Mouse (Mus musculus) cerebellum, adult 9-11 months (tissue): Measurements from ENCODE around the gene Gfod2.

Experiments
- DNase-seq: peaks from one replicate; pipeline ENCODE4 v3.0.0; 2022

Gfod2 gene

DNA sequence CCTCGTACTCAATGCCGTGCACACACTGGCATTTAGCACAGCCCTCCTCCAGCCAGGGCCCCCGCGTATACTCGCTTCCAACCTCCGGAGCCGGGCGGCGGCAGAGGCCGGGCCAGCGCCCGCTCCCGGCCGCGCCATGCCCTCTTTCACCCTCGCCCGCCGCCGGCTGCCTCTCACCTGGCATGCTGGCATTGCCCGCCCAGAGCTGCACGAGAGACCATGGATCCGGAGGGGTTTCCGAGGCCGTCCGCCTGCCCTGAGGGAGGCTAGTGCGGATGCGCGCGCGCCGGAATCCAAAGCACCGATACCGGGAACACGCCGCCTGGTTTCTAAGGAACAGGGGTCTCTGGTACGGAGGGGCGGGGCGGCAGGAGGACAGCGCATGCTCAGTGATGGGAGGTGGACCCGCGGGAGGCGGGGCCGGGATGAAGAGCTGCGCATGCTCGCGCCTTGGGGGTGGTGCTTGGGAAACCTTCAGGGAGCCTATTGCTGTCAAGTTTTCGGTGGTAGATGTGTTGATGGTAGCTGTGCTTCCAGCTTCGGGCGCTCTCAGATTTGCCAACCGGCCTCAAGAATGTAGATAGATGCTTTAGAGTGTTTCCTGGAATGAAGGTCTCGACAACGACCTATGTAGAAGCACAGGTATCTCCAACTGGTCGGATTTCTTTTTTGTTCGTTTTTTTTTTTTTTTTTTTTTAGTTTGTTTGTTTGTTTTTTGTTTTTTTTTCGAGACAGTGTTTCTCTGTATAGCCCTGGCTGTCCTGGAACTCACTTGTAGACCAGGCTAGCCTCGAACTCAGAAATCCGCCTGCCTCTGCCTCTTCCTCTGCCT is at the start of gene Gfod2:
Gene Gfod2 (minus strand): TSS at position 388 of the 832 bp plus-strand sequence.
- DNase-seq, result peak; percentile 96

- DNase-seq, result no peak
Measured at GRCm38 (mm10) chr8:105807766-105808165, 49.3 kb upstream of the Gfod2 start.

- DNase-seq, result no peak
Measured at GRCm38 (mm10) chr8:105805964-105806363, 47.5 kb upstream of the Gfod2 start.

DNA sequence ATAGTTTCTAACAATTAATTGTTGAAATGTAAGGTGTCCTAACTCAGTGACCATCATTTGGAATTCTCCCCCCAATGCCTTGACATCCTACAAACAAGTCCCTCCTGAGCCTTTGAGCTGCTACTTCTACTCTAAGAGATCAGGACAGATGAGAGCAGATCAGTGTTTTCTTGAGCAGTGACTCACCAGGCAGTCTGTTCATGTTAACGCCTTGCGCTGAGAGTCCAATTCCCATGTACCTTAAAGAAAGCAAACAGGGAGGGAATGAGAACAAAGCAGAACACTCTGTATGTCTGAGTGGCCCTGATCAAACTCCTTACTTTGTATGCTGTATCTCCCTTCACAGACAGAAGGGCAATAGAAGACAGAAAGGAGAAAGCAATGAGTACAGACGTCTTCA is 46.9 kb upstream of the Gfod2 start:
- no peak for DNase-seq

- no peak for DNase-seq
Measured at GRCm38 (mm10) chr8:105804797-105805196, 46.3 kb upstream of the Gfod2 start.

DNA sequence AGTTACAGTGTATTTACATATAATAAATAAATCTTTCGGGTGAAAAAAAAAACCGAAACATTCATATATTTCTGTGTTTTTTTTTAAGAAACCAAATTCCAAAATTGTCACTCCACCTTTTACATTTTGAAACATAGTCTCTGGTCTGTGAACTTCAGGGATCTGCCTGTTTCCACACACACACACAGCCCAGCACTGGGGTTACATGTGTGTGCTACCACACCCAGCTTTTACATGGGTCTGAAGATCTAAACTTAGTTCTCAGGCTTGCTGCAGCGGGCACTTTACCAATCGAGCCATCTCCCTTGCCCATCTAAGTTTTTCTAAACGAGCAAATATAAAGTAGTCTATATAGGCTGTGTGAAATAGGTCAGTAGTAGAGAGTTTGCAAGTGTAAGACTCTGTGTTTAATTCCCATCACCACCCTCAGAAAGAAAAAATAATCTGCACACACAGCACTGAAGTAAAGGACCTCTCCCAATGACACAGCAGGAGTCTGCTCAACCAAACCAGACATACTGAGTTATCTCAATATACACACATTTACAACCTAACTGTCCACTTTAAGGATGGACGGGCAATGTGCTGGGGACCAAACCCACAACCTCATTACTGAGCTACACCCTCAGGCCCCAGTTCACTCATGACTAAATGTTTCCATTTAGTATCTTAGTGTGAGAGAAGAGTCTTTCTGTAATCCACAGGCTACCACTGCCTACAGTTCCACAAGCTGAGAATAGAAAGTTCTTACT is 42.9 kb upstream of the Gfod2 start:
- no peak for DNase-seq

GRCm38 (mm10) chr8:105799091-105799812 is 40.8 kb upstream of the Gfod2 start:
- peak; percentile 65 for DNase-seq

GRCm38 (mm10) chr8:105798408-105798807 is 39.9 kb upstream of the Gfod2 start:
- no peak for DNase-seq

- DNase-seq, result no peak
Measured at GRCm38 (mm10) chr8:105795785-105796184, 37.3 kb upstream of the Gfod2 start.

DNA sequence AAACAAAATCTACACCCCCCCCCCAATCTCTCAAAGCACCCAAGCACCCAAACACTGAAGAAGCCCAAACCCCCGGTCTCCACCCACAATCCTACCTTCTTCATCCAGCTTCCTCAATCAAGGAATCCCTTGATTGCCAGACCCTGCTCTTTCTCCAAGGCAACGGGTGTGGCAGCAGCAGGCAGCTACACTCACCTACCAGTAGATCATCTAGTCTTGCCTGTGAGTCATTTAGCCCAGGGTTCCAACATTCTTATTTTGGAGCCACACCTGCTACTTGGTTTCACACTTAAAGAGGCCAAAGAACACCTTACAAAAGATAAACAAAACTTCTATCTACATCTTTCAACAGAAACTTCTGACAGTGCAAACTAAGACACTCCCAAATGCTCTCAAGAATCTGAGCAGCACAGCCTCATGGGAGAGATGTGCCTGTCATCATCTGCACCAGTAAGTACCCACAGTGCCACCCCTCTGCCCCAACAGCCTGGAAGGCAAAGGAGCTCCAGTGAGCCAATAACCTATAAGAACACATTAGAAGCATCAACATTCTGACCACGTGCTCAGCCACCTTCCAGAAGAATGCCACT is 35.6 kb upstream of the Gfod2 start:
- DNase-seq, result no peak

DNA sequence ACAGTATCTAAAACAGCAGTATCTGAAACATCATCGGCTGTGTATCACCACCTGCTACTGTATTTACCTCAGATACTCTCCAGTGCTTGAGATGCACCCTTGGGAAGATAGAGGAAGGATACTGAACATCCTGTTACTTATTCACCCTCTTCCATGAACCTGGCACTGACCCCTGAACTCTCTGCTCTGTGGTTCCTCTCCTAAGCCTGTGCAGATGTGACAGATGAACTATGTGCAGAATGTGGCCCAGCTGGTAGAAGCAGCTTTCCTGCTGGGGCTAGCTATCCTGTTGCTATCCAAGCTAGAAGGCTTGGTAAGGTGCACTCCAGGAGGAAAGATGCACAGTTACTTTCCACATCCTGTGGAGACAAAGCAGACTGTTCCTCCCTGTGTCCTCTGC is 34.9 kb upstream of the Gfod2 start:
- DNase-seq, result no peak

GRCm38 (mm10) chr8:105789626-105790025 is 31.2 kb upstream of the Gfod2 start:
- no peak for DNase-seq

DNA sequence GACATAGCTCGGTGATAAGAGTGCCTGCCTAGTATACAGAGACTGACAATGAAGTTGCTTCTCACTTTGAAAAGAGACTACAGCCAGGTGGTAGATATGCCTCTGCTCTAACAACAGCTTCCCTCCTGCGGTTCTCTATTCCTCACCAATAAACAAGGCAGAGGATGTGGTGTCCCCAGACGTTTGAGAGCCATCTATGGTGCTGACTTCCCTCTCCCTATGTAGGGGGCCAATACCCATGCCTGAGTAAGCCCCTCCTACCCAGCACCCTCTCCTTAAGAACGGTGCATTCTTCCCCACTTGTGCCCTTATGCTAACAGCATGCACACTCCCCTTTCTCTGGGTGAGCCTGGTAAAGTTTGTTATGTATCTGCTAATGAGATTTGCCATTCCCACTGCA is 30.5 kb upstream of the Gfod2 start:
- DNase-seq, result no peak

DNA sequence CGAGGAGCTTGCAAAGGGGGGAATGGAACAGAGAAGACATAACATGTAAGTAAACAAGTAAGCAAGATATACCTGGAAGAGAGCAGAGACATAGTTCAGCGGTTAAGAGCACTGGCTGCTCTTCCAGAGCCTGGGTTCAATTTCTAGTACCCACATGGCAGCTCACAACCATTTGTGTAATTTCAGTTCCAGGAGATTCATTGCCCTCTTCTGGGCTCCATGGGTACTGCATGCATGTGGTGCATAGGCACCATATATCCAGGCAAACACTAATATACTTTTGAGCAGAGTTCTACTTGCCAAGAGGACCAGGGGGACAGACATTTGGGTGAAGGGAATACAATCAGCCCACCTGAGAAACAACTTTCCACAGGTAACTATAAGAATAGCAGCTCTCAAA is 29.8 kb upstream of the Gfod2 start:
- DNase-seq, result no peak

GRCm38 (mm10) chr8:105780298-105780697 is 21.8 kb upstream of the Gfod2 start:
- no peak for DNase-seq

- no peak for DNase-seq
Measured at GRCm38 (mm10) chr8:105777833-105778232, 19.4 kb upstream of the Gfod2 start.

DNA sequence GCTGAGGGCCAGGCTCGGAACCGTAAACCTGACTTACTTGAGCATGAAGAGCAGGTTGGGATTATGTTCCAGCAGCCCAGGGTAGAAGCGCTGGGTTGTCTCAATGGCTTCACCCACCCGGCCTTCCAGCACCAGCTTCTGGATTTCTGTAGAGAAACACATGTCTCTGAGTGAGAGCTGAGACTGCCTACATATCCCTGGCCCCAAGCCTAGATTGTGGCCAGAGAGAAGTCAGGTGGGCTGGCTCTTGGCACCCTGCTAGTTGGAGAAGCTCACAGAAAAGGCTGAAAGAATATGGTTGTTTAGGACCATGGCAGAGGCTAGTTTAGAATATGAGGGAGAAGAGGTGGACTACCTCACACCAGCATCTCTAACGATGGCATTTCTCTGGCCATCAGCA is 16.0 kb upstream of the Gfod2 start:
- DNase-seq, result no peak

DNA sequence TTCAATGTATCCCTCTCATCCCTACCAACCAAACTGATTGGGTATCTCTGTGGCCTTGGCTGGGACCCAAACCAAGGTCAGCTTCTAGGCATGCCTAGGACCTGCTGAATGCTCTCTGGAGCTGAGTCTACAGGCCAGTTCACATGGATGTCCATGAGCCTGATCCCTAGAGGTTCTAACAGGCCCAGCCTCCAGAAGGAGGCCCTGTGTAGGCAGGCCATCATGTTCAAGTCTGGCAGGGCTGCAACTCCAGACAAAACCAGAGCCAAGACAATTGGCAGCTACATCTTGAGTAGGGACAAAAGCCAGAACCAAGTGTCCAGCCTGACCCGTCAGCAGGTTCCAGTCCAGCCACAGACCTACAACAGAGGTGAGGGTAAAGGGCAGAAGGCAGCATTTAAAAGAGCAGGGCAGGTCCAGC is 15.0 kb upstream of the Gfod2 start:
- peak; percentile 68 for DNase-seq

GRCm38 (mm10) chr8:105771398-105772175 is 13.1 kb upstream of the Gfod2 start:
- no peak for DNase-seq

DNA sequence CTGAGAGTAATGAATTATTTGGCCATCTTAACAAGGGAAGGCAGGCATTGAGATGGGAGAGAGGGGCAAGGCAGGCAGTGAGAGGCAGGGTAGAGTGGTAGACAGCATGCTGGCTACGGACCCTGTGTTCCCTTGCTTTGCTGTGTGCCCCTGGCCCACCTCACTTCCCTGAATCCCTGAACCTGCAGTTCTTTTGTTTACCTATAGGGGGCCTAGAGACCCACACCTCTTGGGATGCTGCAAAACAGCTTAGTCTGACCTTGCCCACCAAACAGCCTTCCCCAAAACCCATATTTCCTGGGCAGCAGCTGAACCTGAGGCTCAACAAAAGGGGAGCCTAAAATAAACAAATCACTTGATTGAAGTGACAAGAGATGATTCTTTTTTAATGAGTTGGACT is 12.1 kb upstream of the Gfod2 start:
- DNase-seq, result no peak

- no peak for DNase-seq
Measured at GRCm38 (mm10) chr8:105768485-105769257, 10.2 kb upstream of the Gfod2 start.
